Mouse (Mus musculus) mature B cell (primary cell): Measurements from ENCODE around the gene Pikfyve.

Source experiments
- in situ Hi-C: fragments of 300-500 bp; cut with MboI; formaldehyde crosslinking; loops from 2 replicates; pipeline ENCODE4 v1.14.3; 2019

Pikfyve gene

GRCm38 (mm10) chr1:65312896-65313295 is 126.4 kb downstream of the Pikfyve start:
- in situ Hi-C loops: no loop called here

GRCm38 (mm10) chr1:65314054-65315021 is 127.9 kb downstream of the Pikfyve start:
- in situ Hi-C loops: no loop called here

- in situ Hi-C loops: no loop called here
Observed at GRCm38 (mm10) chr1:65315022-65315407, 128.5 kb downstream of the Pikfyve start.
